Mouse (Mus musculus) MEL (cell line): Measurements from ENCODE around the gene Thada. TPM values are rescaled to one million over a fixed set of nuclear protein-coding genes. Genes with fewer than 3 reads are reported as not detected.

Experiments used
- DNase-seq: peaks from one replicate; pipeline ENCODE4 v3.0.0; 2011; ENCODE audit warnings: low read depth, low spot score
- H3K27ac ChIP-seq: 2 replicates; pipeline ENCODE4 v1.5.1; 2012; ENCODE audit warnings: low read depth, mild to moderate bottlenecking, control low read depth, low read length, moderate library complexity; ENCODE audit not compliant: control insufficient read depth
- H3K27me3 ChIP-seq, 2 experiments: fragments of 150-350 bp in 1 of 2; sonication (generic) in 1 of 2; 2 replicates each; pipeline ENCODE4 v1.6.1; 2012; ENCODE audit warnings: low read length in 2 of 2, mild to moderate bottlenecking in 2 of 2, improper control_type of control experiment in 1 of 2, moderate library complexity in 1 of 2; ENCODE audit not compliant: insufficient read depth in 2 of 2, control insufficient read depth in 1 of 2
- H3K36me3 ChIP-seq, 2 experiments: 2 replicates each; pipeline ENCODE4 v1.6.1; 2012 to 2014; ENCODE audit warnings: low read length in 2 of 2, improper control_type of control experiment in 1 of 2, inconsistent platforms in 1 of 2, mild to moderate bottlenecking in 1 of 2; ENCODE audit not compliant: insufficient read depth in 2 of 2, control insufficient read depth in 1 of 2
- H3K4me1 ChIP-seq, 2 experiments: fragments of 150-350 bp in 1 of 2; sonication (generic) in 1 of 2; 2 replicates each; pipeline ENCODE4 v1.6.1; 2012; ENCODE audit warnings: low read length in 2 of 2, improper control_type of control experiment in 1 of 2, mild to moderate bottlenecking in 1 of 2; ENCODE audit not compliant: insufficient read depth in 2 of 2, control insufficient read depth in 1 of 2
- H3K4me3 ChIP-seq, 2 experiments: fragments of 150-350 bp in 1 of 2; sonication (generic) in 1 of 2; 2 replicates each; pipeline ENCODE4 v1.5.1; 2012; ENCODE audit warnings: low read depth in 2 of 2, low read length in 2 of 2, mild to moderate bottlenecking in 2 of 2, moderate library complexity in 2 of 2, control low read depth in 1 of 2, improper control_type of control experiment in 1 of 2; ENCODE audit not compliant: control insufficient read depth in 1 of 2, insufficient read depth in 1 of 2
- H3K79me2 ChIP-seq: 2 replicates; pipeline ENCODE4 v1.6.1; 2012; ENCODE audit warnings: mild to moderate bottlenecking, low read length, moderate library complexity; ENCODE audit not compliant: control insufficient read depth, poor library complexity, insufficient read depth
- H3K9ac ChIP-seq: 2 replicates; pipeline ENCODE4 v1.6.1; 2012; ENCODE audit warnings: low read depth, mild to moderate bottlenecking, control low read depth, low read length, moderate library complexity; ENCODE audit not compliant: control insufficient read depth, poor library complexity, severe bottlenecking
- H3K9me3 ChIP-seq: fragments of 150-350 bp; sonication (generic); replicated peaks from 2 replicates; pipeline ENCODE4 v1.6.1; 2012; ENCODE audit warnings: mild to moderate bottlenecking, low read length, improper control_type of control experiment, moderate library complexity; ENCODE audit not compliant: insufficient read depth
- CHD1 ChIP-seq: IDR thresholded peaks from 2 replicates; pipeline ENCODE4 v1.6.1; 2012; ENCODE audit warnings: low read depth, mild to moderate bottlenecking, inconsistent platforms, low read length, improper control_type of control experiment
- CTCF ChIP-seq, 3 experiments: IDR thresholded peaks in 2 of 3; conservative IDR thresholded peaks in 1 of 3; 2 replicates each; pipeline ENCODE4 v1.5.1; 2011 to 2012; ENCODE audit warnings: low read length in 3 of 3, low read depth in 2 of 3, mild to moderate bottlenecking in 2 of 3, improper control_type of control experiment in 1 of 3, inconsistent platforms in 1 of 3, mixed read lengths in 1 of 3, moderate library complexity in 1 of 3; ENCODE audit not compliant: control insufficient read depth in 1 of 3, insufficient read depth in 1 of 3, poor library complexity in 1 of 3, severe bottlenecking in 1 of 3
- E2F4 ChIP-seq: IDR thresholded peaks from 2 replicates; pipeline ENCODE4 v1.6.1; 2011; ENCODE audit warnings: low read depth, low read length, improper control_type of control experiment, borderline replicate concordance
- EP300 ChIP-seq, 2 experiments: IDR thresholded peaks; 2 replicates each; pipeline ENCODE4 v1.6.1; 2011; ENCODE audit warnings: improper control_type of control experiment in 2 of 2, low read length in 2 of 2, low read depth in 1 of 2, mild to moderate bottlenecking in 1 of 2
- ETS1 ChIP-seq: IDR thresholded peaks from 2 replicates; pipeline ENCODE4 v1.6.1; 2012; ENCODE audit warnings: low read depth, mild to moderate bottlenecking, inconsistent platforms, low read length, improper control_type of control experiment, moderate library complexity
- GABPA ChIP-seq: IDR thresholded peaks from 2 replicates; pipeline ENCODE4 v1.6.1; 2012; ENCODE audit warnings: low read depth, mild to moderate bottlenecking, inconsistent platforms, low read length, improper control_type of control experiment, moderate library complexity
- GATA1 ChIP-seq: IDR thresholded peaks from 2 replicates; pipeline ENCODE4 v1.6.1; 2011; ENCODE audit warnings: low read depth, low read length, improper control_type of control experiment
- MAFK ChIP-seq: IDR thresholded peaks from 2 replicates; pipeline ENCODE4 v1.6.1; 2011; ENCODE audit warnings: low read depth, mild to moderate bottlenecking, low read length, improper control_type of control experiment, borderline replicate concordance
- MAX ChIP-seq: IDR thresholded peaks from 2 replicates; pipeline ENCODE4 v1.6.1; 2011; ENCODE audit warnings: low read length, improper control_type of control experiment
- MAZ ChIP-seq: IDR thresholded peaks from 2 replicates; pipeline ENCODE4 v1.6.1; 2012; ENCODE audit warnings: low read depth, mild to moderate bottlenecking, inconsistent platforms, low read length, improper control_type of control experiment
- MEF2A ChIP-seq: IDR thresholded peaks from 2 replicates; pipeline ENCODE4 v1.6.1; 2014; ENCODE audit warnings: low read depth, mild to moderate bottlenecking, inconsistent platforms, low read length, improper control_type of control experiment; ENCODE audit not compliant: poor library complexity, insufficient replicate concordance, severe bottlenecking; ENCODE audit errors: extremely low read depth
- POLR2A ChIP-seq, 2 experiments: IDR thresholded peaks; 2 replicates each; pipeline ENCODE4 v1.6.1; 2011 to 2012; ENCODE audit warnings: low read length in 2 of 2, mild to moderate bottlenecking in 2 of 2, control low read depth in 1 of 2, improper control_type of control experiment in 1 of 2, low read depth in 1 of 2, moderate library complexity in 1 of 2; ENCODE audit not compliant: control insufficient read depth in 1 of 2, insufficient read depth in 1 of 2, poor library complexity in 1 of 2
- POLR2AphosphoS5 ChIP-seq: IDR thresholded peaks from 2 replicates; pipeline ENCODE4 v1.6.1; 2012; ENCODE audit warnings: low read depth, borderline replicate concordance, mild to moderate bottlenecking, inconsistent platforms, low read length, moderate library complexity, mixed read lengths
- SIN3A ChIP-seq: IDR thresholded peaks from 2 replicates; pipeline ENCODE4 v1.6.1; 2012; ENCODE audit warnings: low read length, improper control_type of control experiment, inconsistent platforms
- SMC3 ChIP-seq: IDR thresholded peaks from 2 replicates; pipeline ENCODE4 v1.6.1; 2011; ENCODE audit warnings: low read depth, low read length, improper control_type of control experiment
- TBP ChIP-seq: IDR thresholded peaks from 2 replicates; pipeline ENCODE4 v1.8.0; 2011; ENCODE audit warnings: low read depth, low read length, improper control_type of control experiment
- TCF12 ChIP-seq: IDR thresholded peaks from 2 replicates; pipeline ENCODE4 v1.6.1; 2014; ENCODE audit warnings: low read depth, mild to moderate bottlenecking, inconsistent platforms, low read length, improper control_type of control experiment, moderate library complexity
- UBTF ChIP-seq: IDR thresholded peaks from 2 replicates; pipeline ENCODE4 v1.6.1; 2012; ENCODE audit warnings: low read depth, mild to moderate bottlenecking, inconsistent platforms, low read length, improper control_type of control experiment, moderate library complexity, borderline replicate concordance; ENCODE audit not compliant: insufficient read depth
- USF2 ChIP-seq, 2 experiments: IDR thresholded peaks; 2 replicates each; pipeline ENCODE4 v1.6.1; 2011 to 2012; ENCODE audit warnings: improper control_type of control experiment in 2 of 2, low read length in 2 of 2, borderline replicate concordance in 1 of 2, inconsistent platforms in 1 of 2, low read depth in 1 of 2, mild to moderate bottlenecking in 1 of 2; ENCODE audit not compliant: insufficient read depth in 1 of 2
- ZMIZ1 ChIP-seq: IDR thresholded peaks from 2 replicates; pipeline ENCODE4 v1.6.1; 2012; ENCODE audit warnings: low read depth, mild to moderate bottlenecking, inconsistent platforms, low read length, improper control_type of control experiment, moderate library complexity
- polyA plus RNA-seq, 2 experiments: library from polyadenylated mRNA; stranded (reverse) in 1 of 2; unstranded in 1 of 2; fragments of >175 nt in 1 of 2; fragments of >200 nt in 1 of 2; gene quantifications; 2 replicates each; pipeline versions ENCODE4 v1.2.1 to v1.2.4; 2012; ENCODE audit warnings: low replicate concordance in 2 of 2, low read depth in 1 of 2; ENCODE audit not compliant: insufficient read length in 2 of 2, insufficient read depth in 1 of 2, missing spikeins in 1 of 2
- total RNA-seq: library from RNA; depleted of rRNA; stranded (reverse); fragments of 300-350 nt; gene quantifications from 2 replicates; pipeline ENCODE4 v1.2.3, GENCODE M21; 2012

The Thada gene
- total and polyA plus RNA-seq, 3 experiments, result 19.8 to 20.6 TPM; not detected in 1

GRCm38 (mm10) chr17:84497972-84498604 lies 32.1 kb upstream of the Thada start:
- no peaks in the 10 kb centered on the region for H3K36me3 ChIP-seq
- no peaks in the 10 kb centered on the region for H3K9me3 ChIP-seq
- no peak for DNase-seq
- no peaks in the 10 kb centered on the region for H3K4me1 ChIP-seq
- H3K4me3 ChIP-seq, result no peak overlapping the region
- no peak for TF ChIP-seq SMC3
- TF ChIP-seq USF2 (IDR thresholded peaks at IDR 0.05; ENCODE audit: borderline replicate concordance in 1 of 2, insufficient read depth in 1 of 2, low read depth in 1 of 2, low read length in 2 of 2), result no peak
- TF ChIP-seq ZMIZ1, result no peak
- TF ChIP-seq MAZ, result no peak
- no peak for TF ChIP-seq EP300 (IDR thresholded peaks at IDR 0.05; ENCODE audit: low read depth in 1 of 2, low read length in 2 of 2)
- no peak for TF ChIP-seq SIN3A
- no peak for TF ChIP-seq MEF2A
- no peak for TF ChIP-seq CTCF (IDR thresholded peaks at IDR 0.05 in 2 of 3, conservative IDR thresholded peaks at IDR 0.05 in 1 of 3; ENCODE audit: control insufficient read depth in 1 of 3, insufficient read depth in 1 of 3, low read depth in 2 of 3, low read length in 3 of 3, poor library complexity in 1 of 3, severe bottlenecking in 1 of 3)
- TF ChIP-seq TBP, result no peak
- TF ChIP-seq MAX, result no peak
- no peak for TF ChIP-seq TCF12
- peaks cover 7 to 11% of the 10 kb centered on the region in 2 experiments for H3K27me3 ChIP-seq
- no peak overlapping the region for H3K27ac ChIP-seq
- H3K79me2 ChIP-seq, result no peaks in the 10 kb centered on the region
- H3K9ac ChIP-seq, result no peak overlapping the region

GRCm38 (mm10) chr17:84497559-84497958 lies 31.6 kb upstream of the Thada start:
- Histone ChIP-seq H3K9ac (no peak overlapping the region), H3K4me3 (no peak overlapping the region), H3K4me1 (no peaks in the 10 kb centered on the region), H3K36me3 (no peaks in the 10 kb centered on the region), H3K27me3 (peaks cover 7 to 11% of the 10 kb centered on the region in 2 experiments), H3K9me3 (no peaks in the 10 kb centered on the region), H3K79me2 (no peaks in the 10 kb centered on the region), H3K27ac (no peak overlapping the region)
- DNase-seq, result no peak
- no peak for TF ChIP-seq TCF12
- no peak for TF ChIP-seq E2F4
- TF ChIP-seq POLR2AphosphoS5, result no peak
- no peak for TF ChIP-seq ETS1
- no peak for TF ChIP-seq UBTF
- TF ChIP-seq GABPA, result no peak
- TF ChIP-seq CHD1, result no peak
- no peak for TF ChIP-seq POLR2A (IDR thresholded peaks at IDR 0.05; ENCODE audit: control insufficient read depth in 1 of 2, insufficient read depth in 1 of 2, low read depth in 1 of 2, low read length in 2 of 2, poor library complexity in 1 of 2)
- TF ChIP-seq GATA1, result no peak
- no peak for TF ChIP-seq CTCF (IDR thresholded peaks at IDR 0.05 in 2 of 3, conservative IDR thresholded peaks at IDR 0.05 in 1 of 3; ENCODE audit: control insufficient read depth in 1 of 3, insufficient read depth in 1 of 3, low read depth in 2 of 3, low read length in 3 of 3, poor library complexity in 1 of 3, severe bottlenecking in 1 of 3)
- no peak for TF ChIP-seq MEF2A
- no peak for TF ChIP-seq MAFK
